Mouse (Mus musculus): ENCODE data around the gene Cideb.

Gene Cideb

GRCm38 (mm10) chr14:55758363-55758784 is at the start of gene Cideb:
Cideb (minus strand) TSS chr14:55758458.
- peak; percentile 21 for DNase-seq

GRCm38 (mm10) chr14:55795380-55796163 is 37.3 kb upstream of the Cideb start:
- no peak for DNase-seq

GRCm38 (mm10) chr14:55793946-55794345 is 35.7 kb upstream of the Cideb start:
- DNase-seq = no peak

- DNase-seq = no peak
Observed at GRCm38 (mm10) chr14:55793461-55793860, 35.2 kb upstream of the Cideb start.

GRCm38 (mm10) chr14:55788256-55789050 is 30.2 kb upstream of the Cideb start, which contains the start of gene Ripk3:
Ripk3 (minus strand) TSS chr14:55788865.
- no peak for DNase-seq

GRCm38 (mm10) chr14:55787731-55788130 is 29.5 kb upstream of the Cideb start:
- no peak for DNase-seq

- DNase-seq = no peak
Observed at GRCm38 (mm10) chr14:55785195-55785594, 26.9 kb upstream of the Cideb start.

GRCm38 (mm10) chr14:55783958-55784235 is 25.6 kb upstream of the Cideb start, which contains the start of gene Adcy4:
Adcy4 (minus strand) TSS chr14:55784095.
- no peak for DNase-seq

- no peak for DNase-seq
Observed at GRCm38 (mm10) chr14:55783171-55783957, 25.1 kb upstream of the Cideb start.

GRCm38 (mm10) chr14:55782361-55782960 is 24.2 kb upstream of the Cideb start:
- no peak for DNase-seq

GRCm38 (mm10) chr14:55781310-55781709 is 23.1 kb upstream of the Cideb start:
- peak; percentile 45 for DNase-seq

GRCm38 (mm10) chr14:55780736-55781135 is 22.5 kb upstream of the Cideb start:
- no peak for DNase-seq

- DNase-seq = no peak
Observed at GRCm38 (mm10) chr14:55779656-55780055, 21.4 kb upstream of the Cideb start.

GRCm38 (mm10) chr14:55778686-55779085 is 20.4 kb upstream of the Cideb start:
- DNase-seq = no peak

GRCm38 (mm10) chr14:55777806-55778205 is 19.5 kb upstream of the Cideb start:
- no peak for DNase-seq

GRCm38 (mm10) chr14:55777176-55777575 is 18.9 kb upstream of the Cideb start:
- DNase-seq = no peak

- no peak for DNase-seq
Observed at GRCm38 (mm10) chr14:55776711-55777110, 18.5 kb upstream of the Cideb start.

GRCm38 (mm10) chr14:55769087-55769703 is 10.9 kb upstream of the Cideb start:
- DNase-seq = no peak

- DNase-seq = no peak
Observed at GRCm38 (mm10) chr14:55768555-55768954, 10.3 kb upstream of the Cideb start.

GRCm38 (mm10) chr14:55767519-55768414 is 9.5 kb upstream of the Cideb start:
- DNase-seq = peak; percentile 35

GRCm38 (mm10) chr14:55765696-55766095 is 7.4 kb upstream of the Cideb start, which contains the start of gene Ltb4r1:
Ltb4r1 (plus strand) TSS chr14:55765962.
- no peak for DNase-seq
